Mouse (Mus musculus): Measurements from ENCODE around the gene Ulk4. TPM values are rescaled to one million over a fixed set of nuclear protein-coding genes. Genes with fewer than 3 reads are reported as not detected.

Ulk4 gene
- 145 and 164 TPM in 2 replicates for polyA plus RNA-seq (2015; fragmentation: Nextera tagmentation; extraction: Ambion mirVana)

DNA sequence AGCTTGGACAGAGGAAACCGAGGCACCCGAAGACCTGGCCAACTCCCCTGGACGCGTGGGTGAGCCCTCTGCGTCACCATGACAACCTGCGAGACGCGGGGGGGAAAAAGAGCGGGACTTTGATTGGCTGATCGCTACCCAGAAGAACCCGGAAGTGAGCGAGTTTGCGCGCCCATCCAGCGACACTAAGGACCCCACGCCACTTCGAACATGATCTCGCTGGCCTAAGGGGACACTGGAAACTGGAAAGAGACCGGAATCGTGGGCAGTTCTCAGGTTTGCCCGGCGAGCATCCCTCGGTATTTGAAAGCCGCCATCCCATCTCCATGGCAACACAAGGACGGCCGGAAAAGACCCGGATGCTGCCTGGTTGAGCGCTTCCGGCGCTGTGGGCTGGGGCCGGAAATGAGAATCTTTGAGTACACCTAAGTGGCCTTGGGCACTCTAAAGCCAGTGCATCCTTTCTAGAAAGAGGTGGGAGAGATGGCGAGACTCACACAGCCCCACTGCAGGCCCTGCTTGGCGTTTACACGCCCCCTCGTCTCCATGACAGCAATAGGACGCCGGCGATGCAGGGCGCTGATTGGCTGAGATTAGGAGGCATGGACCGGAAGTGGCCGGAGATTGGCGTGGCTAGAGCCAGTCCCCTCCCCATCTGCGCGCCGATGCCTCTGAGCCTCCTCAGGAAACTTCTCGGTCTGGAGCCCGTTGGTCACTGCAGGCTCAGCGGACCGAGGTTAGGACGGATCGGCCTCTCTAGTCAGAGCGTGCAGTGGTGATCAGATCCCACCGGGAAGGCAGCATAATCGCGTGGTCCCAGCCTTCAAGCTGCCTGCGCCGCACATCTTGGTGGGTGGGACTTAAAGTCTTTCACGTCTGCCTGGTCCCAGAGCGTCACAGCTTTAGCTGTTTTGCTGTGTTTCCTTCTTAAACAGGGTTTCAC, at the start of gene Ulk4:
Ulk4 (minus strand) TSS at position 80 of the 943 bp plus-strand sequence.
- Histone ChIP-seq H3K36me3 (peaks cover 2% of the 10 kb centered on the region; the same call in 1 of the 2 replicates), H3K9ac (peak within 1 kb of the TSS; percentile 56), H3K4me2 (peak within 1 kb of the TSS; percentile 84), H3K9me3 (replicated peaks) (0 out of 2 replicates have a peak, but pooled peaks cover under 1% of the 10 kb centered on the region), H3K4me3 (replicated peaks) (peak within 1 kb of the TSS; percentile 84), H3K27ac (peak within 1 kb of the TSS; percentile 95), H3K27me3 (no peaks in the 10 kb centered on the region), H3K4me1 (peaks cover 18% of the 10 kb centered on the region)
- peak; percentile 98 for ATAC-seq (replicated peaks; ENCODE audit: low FRiP score)
- under 1% methylated on average over 59 of the region's 59 CpGs for WGBS

DNA sequence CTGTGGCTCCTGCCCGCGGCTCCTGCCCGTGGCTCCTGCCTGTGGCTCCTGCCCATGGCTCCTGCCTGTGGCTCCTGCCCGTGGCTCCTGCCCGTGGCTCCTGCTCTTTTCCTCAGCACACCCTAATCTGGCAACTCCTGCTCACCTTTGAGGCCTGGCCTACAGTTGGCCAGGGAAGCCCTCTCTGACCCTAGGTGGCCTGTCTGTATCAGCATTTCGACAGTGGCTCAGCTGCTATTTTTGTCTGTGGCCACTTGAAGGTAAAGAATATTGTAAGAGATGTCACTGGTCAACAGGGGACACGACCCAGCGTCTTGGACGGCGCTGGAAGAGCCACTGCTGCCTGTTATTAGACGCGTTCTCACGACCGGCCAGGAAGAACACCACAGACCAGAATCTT, 45.0 kb upstream of the Ulk4 start:
- no peaks in the 10 kb centered on the region for H3K9me3 ChIP-seq (replicated peaks)
- no peaks in the 10 kb centered on the region for H3K27me3 ChIP-seq
- no peak overlapping the region for H3K9ac ChIP-seq
- no peak for ATAC-seq (replicated peaks; ENCODE audit: low FRiP score)
- peaks cover 5% of the 10 kb centered on the region; the same call in 1 of the 2 replicates for H3K36me3 ChIP-seq
- peaks cover 22% of the 10 kb centered on the region for H3K4me1 ChIP-seq
- WGBS: 94% methylated on average over 14 of the region's 14 CpGs
- H3K27ac ChIP-seq: no peak overlapping the region
- no peak overlapping the region for H3K4me3 ChIP-seq (replicated peaks)
- no peak overlapping the region for H3K4me2 ChIP-seq

DNA sequence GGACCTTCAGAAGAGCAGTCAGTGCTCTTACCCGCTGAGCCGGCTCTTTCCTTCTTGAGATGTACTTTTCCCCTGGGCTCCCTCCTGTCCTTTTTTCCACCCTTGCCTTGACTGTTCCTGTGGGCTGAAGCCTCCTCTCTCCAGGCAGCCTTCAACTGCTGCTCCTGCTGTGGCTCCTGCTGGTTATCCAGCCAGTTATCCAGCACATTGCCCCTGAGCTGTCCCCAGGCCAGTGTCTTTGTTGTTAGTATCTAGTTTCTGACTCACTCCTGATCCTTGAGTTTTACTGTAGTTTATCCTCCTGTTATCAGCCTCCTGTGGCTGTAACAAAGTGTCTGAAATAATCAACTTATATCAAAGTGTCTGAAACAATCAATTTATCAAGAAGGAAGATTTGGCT, 44.1 kb upstream of the Ulk4 start:
- WGBS: 95% methylated on average over 2 of the region's 2 CpGs
- no peak overlapping the region for H3K9ac ChIP-seq
- ATAC-seq (replicated peaks; ENCODE audit: low FRiP score): no peak
- H3K27me3 ChIP-seq: no peaks in the 10 kb centered on the region
- no peak overlapping the region for H3K27ac ChIP-seq
- no peaks in the 10 kb centered on the region for H3K9me3 ChIP-seq (replicated peaks)
- H3K4me1 ChIP-seq: peaks cover 29% of the 10 kb centered on the region
- H3K4me2 ChIP-seq: no peak overlapping the region
- H3K4me3 ChIP-seq (replicated peaks): no peak overlapping the region
- H3K36me3 ChIP-seq: peaks cover 5% of the 10 kb centered on the region; the same call in 1 of the 2 replicates

DNA sequence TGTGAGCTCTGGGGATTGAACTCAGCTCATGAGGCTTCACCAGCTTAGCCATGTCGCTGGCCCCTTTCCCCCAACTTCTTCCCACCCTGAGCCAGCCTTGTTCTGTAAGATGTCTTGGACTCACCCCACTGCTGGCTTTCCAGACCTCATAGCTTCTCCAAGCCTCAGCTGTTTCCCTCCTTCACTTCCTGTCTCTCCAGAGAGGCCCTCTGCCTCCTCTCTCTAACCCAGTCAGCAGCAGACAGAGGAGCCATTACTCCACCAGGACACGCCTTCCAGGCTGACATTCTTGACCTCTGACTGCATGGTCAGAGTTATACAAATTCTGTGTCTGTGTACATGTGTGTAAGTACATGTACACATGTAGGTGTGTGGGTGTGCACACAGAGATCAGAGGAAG, 43.4 kb upstream of the Ulk4 start:
- ATAC-seq (replicated peaks; ENCODE audit: low FRiP score): no peak
- WGBS: 66% methylated on average over 2 of the region's 2 CpGs
- 0 out of 2 replicates have a peak overlapping the region, but pooled peaks have one; percentile 52 for H3K27ac ChIP-seq
- no peaks in the 10 kb centered on the region; the same call in 1 of the 2 replicates for H3K27me3 ChIP-seq
- H3K9ac ChIP-seq: no peak overlapping the region
- H3K4me3 ChIP-seq (replicated peaks): no peak overlapping the region
- peaks cover 36% of the 10 kb centered on the region for H3K4me1 ChIP-seq
- no peak overlapping the region for H3K4me2 ChIP-seq
- H3K9me3 ChIP-seq (replicated peaks): no peaks in the 10 kb centered on the region
- H3K36me3 ChIP-seq: peaks cover 5% of the 10 kb centered on the region; the same call in 1 of the 2 replicates

DNA sequence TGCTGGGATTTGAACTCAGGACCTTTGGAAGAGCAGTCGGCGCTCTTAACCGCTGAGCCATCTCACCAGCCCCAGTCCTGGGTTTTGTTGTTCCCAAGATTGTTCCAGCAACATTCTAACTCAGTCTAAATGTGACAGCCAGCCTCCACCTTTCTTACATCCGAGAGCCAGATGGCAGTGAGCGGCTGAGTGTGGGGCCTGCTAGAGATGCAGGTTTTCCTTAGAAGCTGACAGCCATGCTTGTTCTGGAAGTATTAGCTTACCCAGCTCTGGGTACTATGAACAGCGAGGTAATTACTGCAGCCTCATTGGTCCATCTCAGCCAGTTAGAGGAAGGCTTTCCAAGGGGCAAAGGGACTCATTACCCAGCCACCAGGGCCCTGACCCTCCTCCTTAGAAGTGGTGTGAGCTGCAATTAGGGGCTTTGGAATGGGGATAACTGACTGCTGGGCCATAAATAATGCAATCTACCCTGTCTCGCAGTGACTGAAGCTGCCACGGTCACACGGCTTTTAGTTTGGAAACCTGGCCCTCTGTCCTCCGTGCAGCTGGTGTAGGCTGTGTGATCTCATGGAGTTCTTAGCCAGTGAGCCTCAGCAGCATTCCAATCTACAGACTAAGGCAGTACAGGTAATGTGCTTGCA, 42.4 kb upstream of the Ulk4 start:
- H3K4me3 ChIP-seq (replicated peaks): no peak overlapping the region
- peaks cover 5% of the 10 kb centered on the region; the same call in 1 of the 2 replicates for H3K36me3 ChIP-seq
- H3K27ac ChIP-seq: peak overlapping the region; percentile 52; the same call in 1 of the 2 replicates
- ATAC-seq (replicated peaks; ENCODE audit: low FRiP score): peak; percentile 44
- no peak overlapping the region for H3K4me2 ChIP-seq
- H3K9me3 ChIP-seq (replicated peaks): no peaks in the 10 kb centered on the region
- WGBS: 53% methylated on average over 10 of the region's 10 CpGs
- peaks cover 46% of the 10 kb centered on the region for H3K4me1 ChIP-seq
- H3K9ac ChIP-seq: no peak overlapping the region
- no peaks in the 10 kb centered on the region; the same call in 1 of the 2 replicates for H3K27me3 ChIP-seq

DNA sequence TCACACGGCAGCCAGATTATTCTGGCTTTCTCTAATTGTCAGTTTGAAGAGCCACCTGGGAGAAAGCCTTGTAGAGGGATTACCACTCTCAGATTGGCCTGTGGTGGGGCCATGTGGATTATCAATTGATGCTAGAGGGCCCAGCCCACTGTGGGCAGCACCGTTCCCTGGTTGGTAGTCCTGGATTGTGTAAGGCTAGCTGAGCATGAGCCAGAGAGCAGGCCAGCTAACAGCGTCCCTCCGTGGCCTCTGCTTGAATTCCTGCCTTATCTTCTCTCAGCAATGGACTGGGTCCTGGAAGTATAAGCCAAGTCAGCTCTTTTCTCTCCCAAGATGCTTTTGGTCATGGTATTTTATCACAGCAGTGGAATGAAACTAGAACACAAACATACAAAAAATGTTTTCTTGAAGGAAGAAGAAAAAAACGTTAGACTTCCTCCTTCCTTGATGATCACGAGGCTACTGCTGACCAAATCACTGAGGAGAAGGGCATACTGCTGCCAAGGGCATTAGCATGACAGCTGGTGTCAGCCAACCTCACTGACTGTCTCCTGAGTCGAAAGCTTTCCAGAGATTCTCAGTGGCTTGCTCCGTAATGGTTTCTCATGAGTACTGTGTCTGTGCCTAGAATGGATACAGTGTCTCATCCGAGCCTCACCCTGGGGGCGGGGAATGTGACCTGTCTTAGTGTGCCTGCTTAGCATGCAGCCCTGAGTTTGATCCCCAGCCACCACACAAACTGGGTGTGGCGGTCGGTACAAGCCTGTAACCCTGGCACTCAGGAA, 39.8 kb upstream of the Ulk4 start:
- Histone ChIP-seq H3K36me3 (peaks cover under 1% of the 10 kb centered on the region; the same call in 1 of the 2 replicates), H3K4me1 (peaks cover 72% of the 10 kb centered on the region), H3K9ac (no peak overlapping the region), H3K27me3 (no peaks in the 10 kb centered on the region; the same call in 1 of the 2 replicates), H3K4me3 (replicated peaks) (no peak overlapping the region), H3K27ac (peak overlapping the region; percentile 58; the same call in 1 of the 2 replicates), H3K9me3 (replicated peaks) (no peaks in the 10 kb centered on the region), H3K4me2 (no peak overlapping the region)
- 62% methylated on average over 12 of the region's 12 CpGs for WGBS
- ATAC-seq (replicated peaks; ENCODE audit: low FRiP score): no peak

DNA sequence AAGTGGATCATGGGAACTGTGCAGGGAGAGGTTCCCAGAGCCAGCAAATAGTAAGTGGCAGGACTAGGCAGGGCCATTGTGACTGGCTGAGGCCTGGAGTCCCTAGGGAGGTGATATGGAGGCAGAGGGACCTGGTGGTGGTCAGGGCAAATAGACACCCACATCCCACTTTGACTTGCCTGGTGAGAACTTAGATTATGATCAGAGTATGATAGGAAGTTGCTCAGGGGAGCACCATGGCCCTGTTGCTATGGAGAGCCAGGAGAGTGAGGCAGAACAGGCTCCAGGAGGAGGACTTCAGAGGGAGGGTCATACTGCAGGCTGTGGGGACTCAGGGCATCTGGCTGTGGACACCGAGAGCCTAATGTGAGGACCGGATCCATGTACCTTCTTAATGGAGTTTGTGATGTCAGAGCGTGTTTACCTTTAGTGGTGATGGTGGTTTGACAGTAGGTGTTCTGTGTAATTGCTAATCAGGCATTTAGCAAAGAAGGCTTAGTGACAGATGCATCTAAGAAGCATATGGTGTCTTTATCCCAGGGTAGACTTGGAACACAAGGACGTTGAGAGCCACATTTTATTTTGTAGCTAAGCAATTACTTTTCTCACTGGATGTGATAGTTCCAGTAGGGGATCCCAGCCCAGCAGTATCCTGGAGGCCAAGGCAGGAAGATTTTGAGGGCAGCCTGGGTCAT, 39.1 kb upstream of the Ulk4 start:
- H3K9ac ChIP-seq: no peak overlapping the region
- H3K27ac ChIP-seq: peak overlapping the region; percentile 93
- WGBS: 83% methylated on average over 4 of the region's 4 CpGs
- H3K36me3 ChIP-seq: no peaks in the 10 kb centered on the region
- no peak overlapping the region for H3K4me3 ChIP-seq (replicated peaks)
- H3K4me1 ChIP-seq: peaks cover 78% of the 10 kb centered on the region
- no peak overlapping the region for H3K4me2 ChIP-seq
- no peaks in the 10 kb centered on the region; the same call in 1 of the 2 replicates for H3K27me3 ChIP-seq
- ATAC-seq (replicated peaks; ENCODE audit: low FRiP score): no peak
- no peaks in the 10 kb centered on the region for H3K9me3 ChIP-seq (replicated peaks)

DNA sequence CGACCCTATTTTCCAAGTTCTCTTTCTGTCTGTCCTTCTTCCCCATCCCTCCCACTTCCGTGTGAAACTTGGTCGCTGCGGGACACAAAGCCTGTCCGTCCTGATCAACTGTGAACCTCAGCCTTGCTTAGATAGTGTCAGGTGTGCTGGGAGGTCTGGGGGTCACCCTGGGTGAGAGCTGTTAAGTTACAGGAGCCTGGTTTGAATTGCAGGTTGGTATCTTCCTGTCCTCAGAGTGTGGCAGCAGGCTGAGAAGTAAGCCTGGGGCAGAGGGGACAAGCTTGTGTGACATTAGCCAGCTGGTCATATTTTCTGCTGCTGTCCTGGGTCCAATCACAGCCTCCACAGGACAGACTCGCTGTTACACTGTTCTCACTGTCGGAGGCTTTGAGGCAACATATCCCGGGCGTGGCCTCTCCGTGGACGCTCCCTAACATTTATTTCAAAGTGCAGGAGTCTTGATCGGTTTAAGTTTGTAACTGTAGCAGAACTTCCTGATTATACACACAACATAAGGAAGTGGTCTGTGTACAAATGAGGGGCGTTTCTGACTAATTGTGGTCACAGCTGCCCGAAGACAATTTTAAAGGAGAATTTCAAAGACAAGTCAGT, 37.6 kb upstream of the Ulk4 start:
- WGBS: 6% methylated on average over 14 of the region's 14 CpGs
- Histone ChIP-seq H3K4me2 (peak overlapping the region; percentile 65), H3K27ac (peak overlapping the region; percentile 93), H3K4me3 (replicated peaks) (peak overlapping the region; percentile 34), H3K36me3 (no peaks in the 10 kb centered on the region), H3K4me1 (peaks cover 68% of the 10 kb centered on the region), H3K9ac (peak overlapping the region; percentile 31), H3K9me3 (replicated peaks) (no peaks in the 10 kb centered on the region), H3K27me3 (no peaks in the 10 kb centered on the region; the same call in 1 of the 2 replicates)
- ATAC-seq (replicated peaks; ENCODE audit: low FRiP score): peak; percentile 57

DNA sequence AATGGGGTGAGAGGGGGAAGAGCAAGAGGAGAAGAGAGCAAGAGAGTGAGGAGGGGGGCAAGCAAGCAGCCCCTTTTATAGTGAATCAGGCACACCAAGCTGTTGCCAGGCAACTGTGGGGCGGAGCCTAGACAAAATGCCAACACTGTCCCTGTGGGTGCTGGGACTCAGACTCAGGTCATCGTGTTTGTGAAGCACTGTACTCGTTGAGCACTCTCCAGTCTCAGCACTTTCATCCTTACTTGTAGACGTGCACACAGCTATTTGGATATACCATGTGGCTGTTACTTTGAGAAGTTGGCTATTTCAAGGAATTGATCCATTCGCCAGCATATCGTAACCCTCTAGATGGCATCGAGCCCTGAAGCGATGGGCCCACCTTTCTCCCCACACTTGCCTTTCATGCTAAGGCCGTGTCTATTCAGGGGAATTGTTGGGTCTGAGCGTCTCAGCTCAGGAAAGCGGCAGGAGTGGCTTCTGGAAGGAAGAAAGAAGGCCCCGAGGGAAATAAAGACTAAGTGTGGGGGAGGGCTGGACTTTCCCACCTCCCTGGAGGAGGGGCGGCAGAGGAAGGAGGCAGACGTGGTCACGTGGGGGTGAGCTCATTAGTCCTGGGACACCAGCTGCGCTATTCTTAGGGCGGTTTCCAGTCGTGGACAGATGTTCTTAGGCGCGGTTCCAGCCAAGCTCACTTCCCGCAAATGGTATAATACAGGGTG, 36.8 kb upstream of the Ulk4 start:
- WGBS: 2% methylated on average over 21 of the region's 21 CpGs
- Histone ChIP-seq H3K4me2 (peak overlapping the region; percentile 65), H3K27me3 (no peaks in the 10 kb centered on the region; the same call in 1 of the 2 replicates), H3K9me3 (replicated peaks) (no peaks in the 10 kb centered on the region), H3K4me3 (replicated peaks) (peak overlapping the region; percentile 34), H3K4me1 (peaks cover 70% of the 10 kb centered on the region), H3K9ac (peak overlapping the region; percentile 31), H3K27ac (peak overlapping the region; percentile 93), H3K36me3 (no peaks in the 10 kb centered on the region)
- ATAC-seq (replicated peaks; ENCODE audit: low FRiP score): peak; percentile 76

DNA sequence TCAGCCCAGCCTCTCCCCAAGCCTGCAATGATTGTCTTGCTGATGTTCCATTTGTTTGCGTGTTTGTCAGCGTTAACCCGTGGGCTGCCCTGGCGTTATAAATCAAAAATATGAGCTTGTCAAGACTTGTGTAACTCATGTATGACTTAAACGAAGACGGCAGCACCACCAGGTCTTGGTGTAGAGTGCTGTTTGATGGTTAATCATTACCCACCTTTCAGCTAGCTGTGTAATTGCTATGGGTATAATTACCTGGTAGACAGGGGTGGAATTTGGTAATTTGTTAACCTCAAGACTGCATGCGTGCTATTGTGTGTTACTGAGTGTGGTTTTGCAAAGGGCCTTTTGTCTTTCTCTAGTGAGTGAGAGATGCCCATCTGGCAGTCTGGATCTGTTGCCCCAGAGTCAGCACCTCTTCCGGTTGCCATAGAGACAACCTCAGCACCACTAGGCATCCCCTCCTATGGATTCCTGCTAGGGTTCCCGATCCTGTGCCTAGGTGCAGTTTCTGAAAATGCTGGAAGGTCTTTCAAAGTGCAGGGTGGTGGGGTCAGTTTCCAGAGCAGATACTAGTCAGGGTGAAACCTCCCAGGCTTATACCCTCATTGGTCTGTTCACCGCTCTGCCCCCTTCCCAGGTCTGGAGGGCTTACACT, 35.4 kb upstream of the Ulk4 start:
- 44% methylated on average over 10 of the region's 10 CpGs for WGBS
- Histone ChIP-seq H3K4me1 (peaks cover 66% of the 10 kb centered on the region), H3K9me3 (replicated peaks) (no peaks in the 10 kb centered on the region), H3K9ac (no peak overlapping the region), H3K4me3 (replicated peaks) (no peak overlapping the region), H3K27me3 (no peaks in the 10 kb centered on the region; the same call in 1 of the 2 replicates), H3K4me2 (0 out of 2 replicates have a peak overlapping the region, but pooled peaks have one; percentile 0), H3K36me3 (no peaks in the 10 kb centered on the region), H3K27ac (peak overlapping the region; percentile 93)
- peak; percentile 26; the same call in 1 of the 2 replicates for ATAC-seq (replicated peaks; ENCODE audit: low FRiP score)
